Mouse (Mus musculus) liver, adult 2 months (tissue): ENCODE results near the gene Tdpoz5. TPM values are rescaled to one million over a fixed set of nuclear protein-coding genes. Genes with fewer than 3 reads are reported as not detected.
"Not testable (repeated sequence)": the region's sequence is repeated elsewhere in the genome, so short reads cannot be mapped to it uniquely, and the experiment has no call there.

Experiments used
- DNase-seq: peaks from one replicate; pipeline ENCODE4 v3.0.0-alpha.2; 2011; ENCODE audit warnings: low read depth, low spot score; ENCODE audit errors: extremely low read depth
- H3K27ac ChIP-seq: fragments of 200-500 bp; replicated peaks from 2 replicates; pipeline ENCODE4 v1.5.1; 2012; ENCODE audit warnings: low read depth, mild to moderate bottlenecking, control low read depth, inconsistent platforms, low read length; ENCODE audit not compliant: insufficient read depth
- H3K27me3 ChIP-seq: fragments of 200-500 bp; 2 replicates; pipeline ENCODE4 v1.6.1; 2012; ENCODE audit warnings: mild to moderate bottlenecking, moderate library complexity, low read length, inconsistent platforms; ENCODE audit not compliant: control insufficient read depth, insufficient read depth
- H3K36me3 ChIP-seq: fragments of 200-500 bp; 2 replicates; pipeline ENCODE4 v1.6.1; 2012; ENCODE audit warnings: low read length, inconsistent platforms; ENCODE audit not compliant: control insufficient read depth, insufficient read depth
- H3K4me1 ChIP-seq: fragments of 200-500 bp; 2 replicates; pipeline ENCODE4 v1.6.1; 2011; ENCODE audit warnings: low read length; ENCODE audit not compliant: control insufficient read depth, insufficient read depth
- H3K4me3 ChIP-seq: fragments of 200-500 bp; 2 replicates; pipeline ENCODE4 v1.5.1; 2011; ENCODE audit warnings: low read depth, mild to moderate bottlenecking, control low read depth, low read length, moderate library complexity; ENCODE audit not compliant: insufficient read depth
- H3K79me2 ChIP-seq: fragments of 200-500 bp; 2 replicates; pipeline ENCODE4 v1.6.1; 2012; ENCODE audit warnings: inconsistent platforms, mild to moderate bottlenecking, low read length, moderate library complexity; ENCODE audit not compliant: control insufficient read depth, insufficient read depth
- H3K9ac ChIP-seq: fragments of 200-500 bp; 2 replicates; pipeline ENCODE4 v1.6.1; 2012; ENCODE audit warnings: low read depth, mild to moderate bottlenecking, control low read depth, inconsistent platforms, low read length
- WGBS: fragments of 180-500 bp; shearing (Covaris S2); methylation state at CpG from one replicate; pipeline ENCODE4 v1.1.7; 2018; 5-methylcytosine and 5-hydroxymethylcytosine counted together
- polyA plus RNA-seq: library from polyadenylated mRNA; depleted of rRNA; stranded (reverse); fragments of >200 nt; gene quantifications from 2 replicates; pipeline ENCODE4 v1.2.3, GENCODE M21; 2012; rRNA removed
- total RNA-seq: library from RNA; depleted of rRNA; stranded (reverse); fragments of >200 nt; gene quantifications from 2 replicates; pipeline ENCODE4 v1.2.3, GENCODE M21; 2014; rRNA removed

Gene Tdpoz5
- not detected in 2 replicates for total RNA-seq
- not detected in 2 replicates for polyA plus RNA-seq

GRCm38 (mm10) chr3:93961214-93961613 is at the start of gene Tdpoz5:
TSS of gene Tdpoz5 (minus strand) at chr3:93961314.
- not testable (repeated sequence) for H3K36me3 ChIP-seq, H3K4me1 ChIP-seq, H3K9ac ChIP-seq, H3K27ac ChIP-seq, H3K27me3 ChIP-seq, DNase-seq, H3K4me3 ChIP-seq, H3K79me2 ChIP-seq
- 56% methylated on average over 3 of the region's 4 CpGs for WGBS

- H3K4me1 ChIP-seq, H3K27me3 ChIP-seq, H3K27ac ChIP-seq, H3K4me3 ChIP-seq, H3K9ac ChIP-seq, H3K79me2 ChIP-seq, H3K36me3 ChIP-seq, DNase-seq: not testable (repeated sequence)
- WGBS: 94% methylated on average over 6 of the region's 6 CpGs
Measured at GRCm38 (mm10) chr3:93968938-93969337, 7.8 kb upstream of the Tdpoz5 start.

GRCm38 (mm10) chr3:93943443-93943842 is 17.7 kb downstream of the Tdpoz5 start, which contains the start of gene Gm9117:
TSS of gene Gm9117 (minus strand) at chr3:93943543.
- WGBS: 76% methylated on average over 4 of the region's 4 CpGs
- H3K9ac ChIP-seq: not testable (repeated sequence)

GRCm38 (mm10) chr3:93938386-93938785 is 22.7 kb downstream of the Tdpoz5 start:
- not testable (repeated sequence) for H3K4me1 ChIP-seq, H3K27me3 ChIP-seq, H3K27ac ChIP-seq, H3K9ac ChIP-seq, H3K79me2 ChIP-seq, H3K4me3 ChIP-seq, DNase-seq, H3K36me3 ChIP-seq
- WGBS: 50% methylated on average over 1 of the region's 3 CpGs

More at GRCm38 (mm10) chr3:93943443-93943842, 17.7 kb downstream of the Tdpoz5 start, which contains the start of gene Gm9117:
- H3K79me2 ChIP-seq, H3K27ac ChIP-seq, H3K36me3 ChIP-seq, H3K27me3 ChIP-seq, DNase-seq, H3K4me3 ChIP-seq, H3K4me1 ChIP-seq: not testable (repeated sequence)

Other genes with a start within 250 kb of the Tdpoz5 start
- not detected in 2 replicates for gene Gm5773, start 188.3 kb downstream of the Tdpoz5 start, total RNA-seq
- not detected in 2 replicates for gene Gm5773, start 188.3 kb downstream of the Tdpoz5 start, polyA plus RNA-seq
- gene Tdpoz4, start 164.9 kb downstream of the Tdpoz5 start, total RNA-seq: not detected in 2 replicates
- gene Tdpoz4, start 164.9 kb downstream of the Tdpoz5 start, polyA plus RNA-seq: not detected in 2 replicates
- gene Tdpoz3, start 135.3 kb downstream of the Tdpoz5 start, total RNA-seq: not detected in 2 replicates
- gene Tdpoz3, start 135.3 kb downstream of the Tdpoz5 start, polyA plus RNA-seq: not detected in 2 replicates
- not detected in 2 replicates for gene Gm9117, start 17.8 kb downstream of the Tdpoz5 start, total RNA-seq
- not detected in 2 replicates for gene Gm9117, start 17.8 kb downstream of the Tdpoz5 start, polyA plus RNA-seq
- not detected in 2 replicates for gene Gm9125, start 93.6 kb upstream of the Tdpoz5 start, total RNA-seq
- not detected in 2 replicates for gene Gm9125, start 93.6 kb upstream of the Tdpoz5 start, polyA plus RNA-seq
- not detected in 2 replicates for gene Gm10697, start 111.3 kb upstream of the Tdpoz5 start, total RNA-seq
- not detected in 2 replicates for gene Gm10697, start 111.3 kb upstream of the Tdpoz5 start, polyA plus RNA-seq
- not detected in 2 replicates for gene Gm10696, start 216.9 kb upstream of the Tdpoz5 start, total RNA-seq
- gene Gm10696, start 216.9 kb upstream of the Tdpoz5 start, polyA plus RNA-seq: not detected in 2 replicates
- gene Gm5286, start 235.4 kb upstream of the Tdpoz5 start, total RNA-seq: not detected in 2 replicates
- gene Gm5286, start 235.4 kb upstream of the Tdpoz5 start, polyA plus RNA-seq: not detected in 2 replicates